Mouse (Mus musculus): ENCODE data around the gene 2010315B03Rik.
A peak's percentile ranks its signal among the peaks of the same experiment; 100 is the strongest.

2010315B03Rik gene

DNA sequence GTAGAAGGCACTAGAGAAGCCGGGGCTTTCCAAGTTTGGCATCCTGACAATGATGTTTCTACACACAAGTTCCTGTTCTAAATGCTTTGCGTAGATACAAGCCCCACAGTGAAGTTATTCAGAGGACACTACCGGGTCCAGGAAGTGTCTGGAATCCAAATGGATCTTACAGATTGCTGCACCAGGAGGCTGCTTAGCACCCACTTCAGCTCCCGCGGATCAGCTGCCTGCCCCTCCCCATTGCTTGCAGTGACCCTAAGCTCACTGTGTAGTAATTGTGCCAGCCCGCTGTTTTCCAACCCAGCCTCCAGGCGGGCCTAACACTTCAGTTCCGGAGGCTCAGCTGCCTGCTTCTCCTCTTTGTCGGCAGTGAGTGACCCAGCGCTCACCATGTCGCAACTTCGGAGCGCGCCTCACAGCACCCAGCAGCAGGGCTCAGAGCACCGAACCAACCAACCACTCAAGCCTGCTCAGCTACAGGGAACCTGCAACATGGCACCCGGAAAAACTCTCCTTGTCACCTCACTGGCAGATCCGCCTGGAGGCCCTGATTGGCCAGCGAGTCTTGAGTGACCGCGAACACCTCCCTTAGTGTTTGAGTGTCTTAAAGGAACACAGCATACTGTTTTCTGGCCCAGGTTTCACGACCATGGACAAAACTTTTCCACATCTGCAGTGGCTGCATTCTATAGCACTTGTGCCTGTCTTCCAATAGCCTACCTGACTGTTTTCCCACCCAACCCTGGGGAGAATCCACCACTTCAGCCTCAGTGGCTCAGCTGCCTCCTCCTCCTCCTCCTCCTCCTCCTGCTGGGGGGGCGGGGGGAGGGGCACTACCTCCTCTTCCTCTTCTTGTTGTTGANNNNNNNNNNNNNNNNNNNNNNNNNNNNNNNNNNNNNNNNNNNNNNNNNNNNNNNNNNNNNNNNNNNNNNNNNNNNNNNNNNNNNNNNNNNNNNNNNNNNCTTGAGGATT lies at the start of gene 2010315B03Rik:
2010315B03Rik (minus strand) TSS at position 526 of the 972 bp plus-strand sequence.
- peak; percentile 75 for DNase-seq (ENCODE audit: low spot score)

- no peak for DNase-seq (ENCODE audit: low spot score)
Measured at GRCm38 (mm10) chr9:124311502-124311901, 994 bp downstream of the 2010315B03Rik start.

DNA sequence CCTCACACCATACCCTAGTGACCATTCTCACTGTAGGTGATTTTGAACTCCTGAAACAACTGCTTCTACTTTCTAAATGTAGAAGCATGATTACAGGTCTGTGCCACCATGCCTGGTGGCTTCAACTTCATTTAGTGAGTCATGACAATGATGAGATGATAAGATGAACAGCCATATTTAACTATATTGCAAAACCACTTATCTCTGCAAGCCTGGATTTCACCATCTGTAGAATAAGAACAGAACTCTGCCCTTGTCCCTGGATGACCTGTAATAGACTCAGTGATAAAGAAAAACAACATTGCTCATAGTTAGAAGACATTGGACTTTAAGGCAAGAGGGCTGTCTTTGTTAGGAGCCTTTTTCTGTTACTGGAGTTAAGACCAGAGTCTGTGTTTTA lies 24.2 kb downstream of the 2010315B03Rik start:
- no peak for DNase-seq (ENCODE audit: low spot score)

DNA sequence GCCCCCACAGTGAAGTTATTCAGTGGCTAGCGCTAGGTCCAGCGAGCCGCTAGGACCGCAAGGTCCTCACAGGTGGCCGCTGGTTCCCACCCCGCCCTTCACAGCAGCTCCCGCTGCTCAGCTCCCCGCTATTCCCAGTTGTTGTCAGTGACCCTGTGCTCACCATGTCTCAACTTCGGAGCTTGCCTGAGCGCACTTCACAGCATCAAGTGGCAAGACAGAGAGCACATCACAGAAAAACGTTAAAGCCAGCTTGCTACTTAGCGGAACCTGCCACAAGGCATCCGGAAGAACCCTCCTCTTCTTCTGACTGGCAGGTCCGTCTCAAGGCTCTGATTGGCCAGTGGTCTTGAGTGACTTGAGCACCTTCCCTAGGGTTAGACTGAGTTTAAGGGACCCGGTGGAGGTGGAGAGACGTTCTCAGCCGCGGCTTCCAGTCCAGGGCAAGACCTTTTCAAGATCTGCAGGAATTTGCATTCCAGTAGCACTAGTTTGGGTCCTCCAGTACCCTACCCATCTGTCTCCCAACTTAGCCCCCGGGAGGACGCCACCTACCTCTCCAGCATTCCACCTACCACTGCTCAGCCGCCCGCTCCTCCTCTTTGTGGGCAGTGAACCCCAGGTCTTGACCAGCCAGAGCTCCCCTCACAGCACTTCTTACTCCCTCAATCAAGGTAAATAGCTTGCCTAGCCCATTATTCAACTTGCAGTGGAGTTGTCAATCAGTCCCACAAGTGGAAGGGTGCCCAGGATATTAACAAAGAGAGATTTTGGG lies 30.4 kb downstream of the 2010315B03Rik start:
- peak; percentile 82 for DNase-seq (ENCODE audit: low spot score)

DNA sequence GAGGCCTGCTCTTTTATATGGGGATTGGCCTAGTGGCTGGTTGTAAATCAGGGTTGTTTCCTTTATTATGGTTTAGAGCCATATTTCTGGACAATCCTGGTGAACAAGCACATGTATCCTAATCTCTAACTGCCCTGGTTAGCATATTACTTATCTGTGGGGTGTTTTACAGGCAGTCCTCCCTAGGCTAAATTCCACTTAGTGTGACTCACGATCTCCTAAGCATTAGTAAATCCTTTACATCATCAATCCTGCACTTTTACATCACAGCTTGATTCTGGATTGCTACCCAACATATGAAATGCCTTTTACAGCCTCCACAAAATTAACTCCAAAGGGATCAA lies 31.1 kb downstream of the 2010315B03Rik start:
- peak; percentile 36 for DNase-seq (ENCODE audit: low spot score)

DNA sequence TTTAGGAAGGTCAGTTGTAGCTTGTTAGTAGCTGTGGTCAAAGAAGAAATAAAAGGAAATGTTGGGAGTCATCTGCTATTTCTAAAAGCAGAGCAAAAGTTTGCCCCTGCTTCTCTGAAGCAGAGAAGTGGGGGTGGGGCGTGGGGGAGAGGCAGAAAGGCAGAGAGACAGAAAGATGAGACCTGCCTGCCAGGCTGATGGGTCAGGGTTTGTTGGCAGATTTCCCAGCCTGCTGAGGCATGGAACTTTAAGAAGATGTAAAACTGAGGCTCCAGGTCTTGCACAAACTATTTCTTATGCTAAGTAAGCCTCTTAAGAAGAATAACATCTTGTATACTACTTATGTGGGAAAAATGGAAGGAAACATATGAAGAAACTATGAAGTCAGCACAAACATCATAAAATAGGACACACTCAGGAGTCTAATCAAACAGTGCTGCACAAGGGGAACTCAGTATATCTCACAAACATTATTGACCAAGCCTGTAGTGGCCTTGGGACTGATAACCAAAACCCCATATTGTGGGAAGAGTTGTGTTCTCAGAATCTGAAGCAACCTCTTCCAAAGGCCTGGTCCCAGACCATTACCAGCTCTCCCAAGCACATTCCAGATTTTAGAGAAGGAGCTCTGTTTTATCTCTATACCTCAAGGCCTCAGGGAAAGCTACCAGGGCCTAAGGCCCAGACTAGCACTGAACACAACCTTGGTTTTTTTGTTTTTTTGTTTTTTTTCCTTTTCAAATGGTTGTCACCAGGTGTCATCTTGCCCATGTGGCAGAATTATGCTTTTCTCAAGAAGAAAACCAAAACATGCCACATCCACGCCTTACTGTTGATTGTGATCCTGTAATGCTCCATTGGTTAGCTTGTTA lies 31.7 kb downstream of the 2010315B03Rik start:
- peak; percentile 16 for DNase-seq (ENCODE audit: low spot score)

DNA sequence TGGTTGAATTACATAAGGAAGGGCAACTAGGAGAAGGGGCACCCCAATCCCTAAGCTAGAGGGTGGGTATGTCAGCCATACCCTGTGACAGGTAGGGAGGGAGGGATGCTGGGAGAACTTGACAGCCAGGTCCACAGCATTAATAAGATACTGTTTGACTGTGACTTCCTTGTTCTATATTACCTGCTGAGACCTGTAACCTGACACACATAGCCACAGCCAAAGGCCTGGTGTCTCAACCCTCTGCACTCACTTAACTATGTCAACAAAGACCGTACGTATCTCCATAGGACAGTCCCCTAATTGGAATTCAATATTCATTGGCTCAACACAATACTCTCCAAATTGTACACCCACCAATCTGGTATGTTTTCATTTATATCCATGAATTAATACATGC lies 33.2 kb downstream of the 2010315B03Rik start:
- no peak for DNase-seq (ENCODE audit: low spot score)

DNA sequence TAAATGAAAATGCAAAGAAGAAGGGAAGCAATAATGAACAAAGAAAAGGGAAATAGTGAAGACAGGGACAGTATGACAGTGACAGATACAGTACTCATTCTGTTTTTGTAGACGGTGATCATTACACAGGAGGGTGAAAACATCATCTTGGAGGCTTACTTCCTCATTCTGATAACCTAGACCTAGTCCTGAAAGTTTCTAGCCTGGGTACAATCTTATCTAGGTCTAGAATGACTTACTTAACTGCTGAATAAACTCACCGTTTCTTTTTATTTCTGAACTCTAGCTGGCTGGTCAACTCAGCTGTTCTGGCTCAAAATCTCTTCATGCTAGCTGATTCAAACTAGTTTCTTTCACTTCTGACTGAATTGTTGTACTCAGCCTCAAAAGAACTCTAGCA lies 37.4 kb downstream of the 2010315B03Rik start:
- DNase-seq (ENCODE audit: low spot score): no peak

- no peak for DNase-seq (ENCODE audit: low spot score)
Measured at GRCm38 (mm10) chr9:124273172-124273571, 39.3 kb downstream of the 2010315B03Rik start.

DNA sequence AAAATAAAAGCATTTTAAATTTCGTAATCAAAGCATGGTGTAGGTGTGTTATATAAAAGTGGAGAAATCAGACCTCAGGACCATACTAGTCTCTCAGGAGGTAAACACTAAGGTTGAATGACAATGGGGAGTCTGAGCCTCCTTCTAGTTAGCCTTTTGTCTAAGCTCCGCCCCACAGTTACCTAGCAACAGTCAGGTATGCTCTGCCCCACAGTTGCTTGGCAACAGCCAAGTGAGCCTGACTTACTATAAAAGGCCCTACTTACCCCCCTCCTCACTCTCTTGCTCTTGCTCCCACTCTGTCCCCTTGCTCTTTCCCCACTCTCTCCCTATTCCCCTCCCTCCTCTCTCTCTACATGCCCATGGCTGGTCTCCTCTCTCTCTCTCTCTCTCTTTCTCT lies 44.6 kb downstream of the 2010315B03Rik start:
- no peak for DNase-seq (ENCODE audit: low spot score)

DNA sequence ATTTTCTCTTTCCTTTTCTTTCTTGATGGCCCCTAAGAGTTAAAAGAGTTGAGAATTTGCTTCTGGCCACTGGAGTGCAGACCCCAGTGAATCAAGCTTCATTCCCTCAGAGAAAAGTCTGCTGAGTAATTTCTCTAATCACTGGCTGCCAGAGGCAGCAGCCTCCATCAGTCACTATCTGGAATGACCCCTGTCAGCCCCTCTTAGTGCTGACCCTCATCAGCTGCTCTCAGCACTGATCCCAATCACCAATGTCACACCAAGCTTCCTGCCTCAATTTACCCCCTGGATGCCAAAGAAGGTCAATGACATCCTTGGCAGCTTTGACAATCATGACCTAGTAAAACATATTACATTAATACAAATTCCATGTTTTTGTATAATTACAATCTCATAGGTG lies 45.0 kb downstream of the 2010315B03Rik start:
- DNase-seq (ENCODE audit: low spot score): no peak

DNA sequence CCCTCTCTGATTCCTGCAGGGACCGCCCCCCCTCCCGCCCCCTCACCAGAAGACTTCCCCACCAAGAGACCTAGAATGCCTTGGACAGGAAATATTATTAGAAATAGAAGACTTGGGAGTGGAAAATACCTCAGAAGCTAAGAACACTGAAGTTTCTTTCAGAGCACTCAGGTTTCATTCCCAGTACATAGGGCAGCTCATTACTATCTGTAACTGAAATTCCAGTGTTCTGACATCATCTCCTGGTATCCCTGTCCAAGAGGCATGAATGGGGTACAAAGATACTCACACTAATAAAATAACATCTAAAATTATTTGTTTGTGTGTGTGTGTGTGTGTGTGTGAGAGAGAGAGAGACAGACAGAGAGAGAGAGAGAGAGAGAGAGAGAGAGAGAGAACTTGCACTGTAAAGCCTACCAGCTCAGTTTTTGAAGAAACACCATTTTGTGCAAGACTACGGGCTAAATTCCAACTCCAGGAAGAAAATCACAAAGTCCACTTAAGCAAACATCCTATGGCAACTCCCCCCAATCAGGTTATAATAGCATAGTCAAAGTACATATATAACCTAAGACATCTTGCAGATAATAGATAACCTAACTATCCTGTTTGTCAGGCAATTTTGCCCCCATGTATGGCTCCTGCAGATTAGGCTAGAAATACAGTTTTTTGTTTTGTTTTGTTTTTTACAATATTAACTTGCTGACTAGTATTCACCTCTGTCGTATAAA lies 49.3 kb downstream of the 2010315B03Rik start:
- no peak for DNase-seq (ENCODE audit: low spot score)

DNA sequence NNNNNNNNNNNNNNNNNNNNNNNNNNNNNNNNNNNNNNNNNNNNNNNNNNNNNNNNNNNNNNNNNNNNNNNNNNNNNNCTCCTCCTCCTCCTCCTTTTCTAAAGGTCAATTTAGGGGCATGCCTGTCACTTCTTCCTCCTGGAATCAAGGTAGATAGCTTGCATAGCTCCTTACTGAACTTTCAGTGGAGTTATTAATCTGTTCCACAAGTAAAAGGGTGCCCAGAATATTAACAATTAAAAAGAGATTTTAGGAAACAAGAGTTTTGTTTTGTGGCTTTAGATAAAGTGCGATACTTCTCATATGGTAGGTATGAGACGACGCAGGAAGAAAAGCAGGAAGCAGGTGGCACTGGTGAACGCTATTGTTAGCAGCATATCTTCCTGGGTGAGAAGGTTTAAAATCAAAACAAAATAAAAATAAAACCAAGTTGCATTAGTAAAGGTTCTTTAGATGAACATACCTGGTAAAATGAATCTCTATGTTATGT lies 54.4 kb downstream of the 2010315B03Rik start:
- DNase-seq (ENCODE audit: low spot score): no peak

DNA sequence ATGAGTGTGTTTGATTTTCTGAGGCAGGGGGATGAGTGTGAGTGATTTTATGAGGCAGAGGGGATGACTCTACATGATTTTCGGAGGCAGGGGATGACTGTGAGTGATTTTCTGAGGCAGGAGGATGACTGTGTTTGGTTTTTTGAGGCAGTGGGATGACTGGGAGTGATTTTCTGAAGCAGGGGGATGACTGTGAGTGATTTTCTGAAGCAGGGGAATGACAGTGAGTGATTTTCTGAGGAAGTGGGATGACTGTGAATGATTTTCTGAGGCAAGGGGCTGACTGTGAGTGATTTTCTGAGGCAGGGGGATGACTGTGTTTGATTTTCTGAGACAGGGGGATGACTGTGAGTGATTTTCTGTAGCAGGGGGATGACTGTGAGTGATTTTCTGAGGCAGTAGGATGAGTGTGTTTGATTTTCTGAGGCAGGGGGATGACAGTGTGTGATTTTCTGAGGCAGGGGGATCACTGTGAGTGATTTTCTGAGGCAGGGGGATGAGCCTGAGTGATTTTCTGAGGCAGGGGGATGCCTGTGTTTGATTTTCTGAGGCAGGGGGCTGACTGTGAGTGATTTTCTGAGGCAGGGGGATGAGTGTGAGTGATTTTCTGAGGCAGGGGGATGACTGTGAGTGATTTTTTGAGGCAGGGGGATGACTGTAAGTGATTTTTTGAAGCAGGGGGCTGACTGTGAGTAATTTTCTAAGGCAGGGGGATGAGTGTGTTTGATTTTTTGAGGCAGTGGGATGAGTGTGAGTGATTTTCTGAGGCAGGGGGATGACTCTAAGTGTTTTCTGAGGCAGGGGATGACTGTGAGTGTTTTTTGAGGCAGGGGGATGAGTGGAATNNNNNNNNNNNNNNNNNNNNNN lies 55.1 kb downstream of the 2010315B03Rik start:
- peak; percentile 89 for DNase-seq (ENCODE audit: low spot score)

DNA sequence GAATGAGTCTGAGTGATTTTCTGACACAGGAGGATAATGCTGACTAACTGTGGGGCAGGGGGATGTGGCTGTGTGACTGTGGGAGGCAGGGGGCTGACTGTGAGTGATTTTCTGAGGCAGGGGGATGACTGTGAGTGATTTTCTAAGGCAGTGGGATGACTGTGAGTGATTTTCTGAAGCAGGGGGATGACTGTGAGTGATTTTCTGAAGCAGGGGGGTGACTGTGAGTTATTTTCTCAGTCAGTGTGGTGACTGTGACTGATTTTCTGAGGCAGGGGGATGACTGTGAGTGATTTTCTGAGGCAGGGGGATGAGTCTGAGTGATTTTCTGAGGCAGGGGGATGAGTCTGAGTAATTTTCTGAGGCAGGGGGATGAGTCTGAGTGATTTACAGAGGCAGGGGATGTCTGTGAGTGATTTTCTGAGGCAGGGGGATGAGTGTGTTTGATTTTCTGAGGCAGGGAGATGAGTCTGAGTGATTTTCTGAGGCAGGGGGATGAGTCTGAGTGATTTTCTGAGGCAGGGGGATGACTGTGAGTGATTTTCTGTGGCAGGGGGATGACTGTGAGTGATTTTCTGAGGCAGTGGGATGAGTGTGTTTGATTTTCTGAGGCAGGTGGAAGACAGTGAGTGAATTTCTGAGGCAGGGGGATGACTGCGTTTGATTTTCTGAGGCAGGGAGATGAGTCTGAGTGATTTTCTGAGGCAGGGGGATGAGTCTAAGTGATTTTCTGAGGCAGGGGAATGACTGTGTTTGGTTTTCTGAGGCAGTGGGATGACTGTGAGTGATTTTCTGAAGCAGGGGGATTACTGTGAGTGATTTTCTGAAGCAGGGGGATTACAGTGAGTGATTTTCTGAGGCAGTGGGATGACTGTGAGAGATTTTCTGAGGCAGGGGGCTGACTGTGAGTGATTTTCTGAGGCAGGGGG lies 56.0 kb downstream of the 2010315B03Rik start:
- DNase-seq (ENCODE audit: low spot score): peak; percentile 63

DNA sequence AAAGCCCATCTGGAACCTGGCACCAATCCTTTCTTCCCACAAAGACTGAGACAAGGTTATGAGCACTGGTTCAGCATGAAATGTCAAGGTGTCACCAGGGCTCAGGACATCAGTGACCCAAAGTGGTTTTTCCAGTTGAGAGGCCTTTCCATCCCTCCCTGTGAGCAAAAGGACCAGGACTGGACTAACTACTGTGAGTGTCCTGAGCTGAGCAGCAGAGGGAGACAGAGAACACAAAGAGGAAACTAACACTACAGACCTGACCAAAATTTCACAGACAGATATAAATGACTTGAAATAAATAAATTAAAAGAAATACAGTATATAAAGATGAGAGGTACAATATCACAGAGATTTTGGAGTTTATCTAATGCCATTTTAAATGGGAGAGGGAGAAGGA lies 61.1 kb downstream of the 2010315B03Rik start:
- no peak for DNase-seq (ENCODE audit: low spot score)
